Mouse (Mus musculus) stomach, embryonic 14.5 days (tissue): Measurements from ENCODE around the gene Lpar5. TPM values are rescaled to one million over a fixed set of nuclear protein-coding genes. Genes with fewer than 3 reads are reported as not detected.

Experiments
- ATAC-seq: fragments of 200-750 bp; cut with Nextera tagmentation; 2 replicates; pipeline ENCODE4 v1.8.0; 2017; ENCODE audit warnings: low read depth, moderate TSS enrichment; ENCODE audit not compliant: insufficient number of reproducible peaks, insufficient read depth, low FRiP score
- H3K27ac ChIP-seq: fragments of 300-500 bp; sonication (generic); 2 replicates; pipeline ENCODE4 v1.5.1; 2014; ENCODE audit warnings: mild to moderate bottlenecking, low read length, moderate library complexity, mixed read lengths
- H3K27me3 ChIP-seq: fragments of 300-500 bp; sonication (generic); 2 replicates; pipeline ENCODE4 v1.6.1; 2014; ENCODE audit warnings: low read length, control low read depth, mixed read lengths; ENCODE audit not compliant: control insufficient read depth, insufficient read depth
- H3K36me3 ChIP-seq: fragments of 300-500 bp; sonication (generic); 2 replicates; pipeline ENCODE4 v1.6.1; 2014; ENCODE audit warnings: mild to moderate bottlenecking, control low read depth, low read length, moderate library complexity, mixed read lengths; ENCODE audit not compliant: control insufficient read depth, insufficient read depth
- H3K4me1 ChIP-seq: fragments of 300-500 bp; sonication (generic); 2 replicates; pipeline ENCODE4 v1.6.1; 2014; ENCODE audit warnings: low read length, control low read depth, mixed read lengths; ENCODE audit not compliant: control insufficient read depth, insufficient read depth
- H3K4me2 ChIP-seq: fragments of 300-500 bp; sonication (generic); replicated peaks from 2 replicates; pipeline ENCODE4 v1.6.1; 2014; ENCODE audit warnings: low read depth, low read length, control low read depth
- H3K4me3 ChIP-seq: fragments of 300-500 bp; sonication (generic); 2 replicates; pipeline ENCODE4 v1.5.1; 2014; ENCODE audit warnings: low read depth, low read length, control low read depth
- H3K9ac ChIP-seq: fragments of 300-500 bp; sonication (generic); replicated peaks from 2 replicates; pipeline ENCODE4 v1.6.1; 2014; ENCODE audit warnings: low read depth, mild to moderate bottlenecking, control low read depth, low read length, moderate library complexity, mixed read lengths
- H3K9me3 ChIP-seq: fragments of 300-500 bp; sonication (generic); 2 replicates; pipeline ENCODE4 v1.6.1; 2016; ENCODE audit warnings: low read depth, low read length, control low read depth; ENCODE audit not compliant: control insufficient read depth
- WGBS: fragments of 180-500 bp; shearing (Covaris S2); extraction: QIAGEN DNeasy Blood & Tissue Kit; methylation state at CpG from one replicate; pipeline ENCODE4 v1.1.7; 2014; 5-methylcytosine and 5-hydroxymethylcytosine counted together
- microRNA-seq: library from miRNA; unstranded; fragments of <30 nt; microRNA quantifications from one replicate; pipeline ENCODE4, GENCODE M21; 2016
- polyA plus RNA-seq: library from polyadenylated mRNA; unstranded; fragments of >200 nt; fragmentation: Nextera tagmentation; extraction: Ambion mirVana; gene quantifications from 2 replicates; pipeline ENCODE4 v1.2.1, GENCODE M21; 2014

The Lpar5 gene
- polyA plus RNA-seq, 1 experiment from 2014 or later: 1.2 TPM

- WGBS: 92% methylated on average over 11 of the region's 11 CpGs
- no peak for ATAC-seq
- H3K4me2 ChIP-seq: no peak overlapping the region
- no peaks in the 10 kb centered on the region for H3K27me3 ChIP-seq
- no peak overlapping the region for H3K9ac ChIP-seq
- H3K4me1 ChIP-seq: no peaks in the 10 kb centered on the region
- no peaks in the 10 kb centered on the region for H3K9me3 ChIP-seq
- H3K27ac ChIP-seq: no peak overlapping the region
- peaks cover 91% of the 10 kb centered on the region for H3K36me3 ChIP-seq
- H3K4me3 ChIP-seq: no peak overlapping the region
Measured at GRCm38 (mm10) chr6:125112553-125112952, 44.8 kb downstream of the Lpar5 start.

DNA sequence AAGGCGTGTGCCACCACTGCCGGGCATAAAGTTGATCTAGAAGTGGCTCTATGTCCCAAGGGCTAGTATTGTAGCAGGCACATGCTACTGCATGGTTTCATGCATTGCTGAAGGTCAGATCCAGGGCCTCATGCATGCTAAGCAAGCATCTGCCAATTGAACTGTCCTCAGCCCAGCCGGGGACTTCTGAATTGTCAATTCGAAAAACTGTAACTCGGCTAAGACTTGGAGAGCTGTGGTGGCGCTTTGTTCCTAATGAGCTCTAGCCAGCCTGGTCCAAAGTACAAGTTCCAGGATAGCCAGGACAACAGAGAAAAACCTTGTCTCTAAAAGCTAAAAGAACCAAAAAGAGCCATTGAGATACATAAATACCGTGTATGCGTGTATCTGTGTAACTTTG lies 51.7 kb downstream of the Lpar5 start:
- 94% methylated on average over 8 of the region's 8 CpGs for WGBS
- Histone ChIP-seq H3K27ac (no peak overlapping the region), H3K36me3 (peaks cover 89% of the 10 kb centered on the region), H3K4me1 (no peaks in the 10 kb centered on the region), H3K27me3 (no peaks in the 10 kb centered on the region), H3K4me3 (no peak overlapping the region), H3K4me2 (no peak overlapping the region), H3K9ac (no peak overlapping the region), H3K9me3 (no peaks in the 10 kb centered on the region)
- no peak for ATAC-seq

GRCm38 (mm10) chr6:125128724-125129123 lies 61.0 kb downstream of the Lpar5 start:
- H3K27ac ChIP-seq: no peak overlapping the region
- no peak overlapping the region for H3K4me2 ChIP-seq
- no peak overlapping the region for H3K4me3 ChIP-seq
- H3K9ac ChIP-seq: no peak overlapping the region
- no peaks in the 10 kb centered on the region for H3K27me3 ChIP-seq
- 0 out of 2 replicates have a peak, but pooled peaks cover 2% of the 10 kb centered on the region for H3K4me1 ChIP-seq
- H3K9me3 ChIP-seq: no peaks in the 10 kb centered on the region
- 87% methylated on average over 12 of the region's 12 CpGs for WGBS
- no peak for ATAC-seq
- peaks cover 62% of the 10 kb centered on the region for H3K36me3 ChIP-seq

DNA sequence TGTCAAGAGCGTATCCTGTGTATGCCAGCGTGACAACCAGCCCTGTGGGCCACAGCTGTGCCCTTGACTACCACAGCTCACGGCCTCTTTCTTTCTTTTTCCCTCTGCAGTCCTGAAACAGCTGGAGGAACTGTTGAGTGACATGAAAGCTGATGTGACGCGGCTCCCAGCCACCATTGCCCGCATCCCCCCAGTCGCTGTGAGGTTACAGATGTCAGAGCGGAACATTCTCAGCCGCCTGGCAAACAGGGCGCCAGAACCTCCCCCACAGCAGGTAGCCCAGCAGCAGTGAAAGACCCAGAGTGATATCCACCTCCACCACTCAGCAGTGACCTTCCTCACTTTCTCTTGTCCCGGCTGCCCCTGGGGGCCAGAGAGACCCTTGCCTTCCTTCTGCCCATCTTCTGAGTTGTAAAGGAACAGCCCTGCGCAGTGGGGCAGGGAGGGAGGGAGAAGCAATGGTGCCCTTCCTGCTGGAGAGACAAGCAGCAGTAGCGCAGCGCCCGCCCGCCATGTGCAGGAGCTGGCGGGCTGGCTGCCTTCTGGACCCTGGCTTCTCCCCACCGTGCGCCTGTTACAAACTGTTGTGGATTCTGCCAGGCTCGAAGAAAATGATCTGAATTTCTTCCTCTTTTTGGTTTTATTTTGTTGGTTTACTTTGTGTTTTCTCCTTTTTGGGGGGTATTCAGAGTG lies 62.1 kb downstream of the Lpar5 start:
- no peak overlapping the region for H3K9ac ChIP-seq
- no peaks in the 10 kb centered on the region for H3K9me3 ChIP-seq
- H3K4me2 ChIP-seq: no peak overlapping the region
- H3K4me3 ChIP-seq: no peak overlapping the region
- peaks cover 62% of the 10 kb centered on the region for H3K36me3 ChIP-seq
- no peak for ATAC-seq
- H3K27me3 ChIP-seq: no peaks in the 10 kb centered on the region
- WGBS: 86% methylated on average over 20 of the region's 20 CpGs
- no peak overlapping the region for H3K27ac ChIP-seq
- 0 out of 2 replicates have a peak, but pooled peaks cover 2% of the 10 kb centered on the region for H3K4me1 ChIP-seq

- WGBS: under 1% methylated on average over 66 of the region's 66 CpGs
- no peaks in the 10 kb centered on the region for H3K9me3 ChIP-seq
- no peaks in the 10 kb centered on the region for H3K27me3 ChIP-seq
- 0 out of 2 replicates have a peak, but pooled peaks cover 2% of the 10 kb centered on the region for H3K4me1 ChIP-seq
- ATAC-seq: peak; percentile 94
- H3K36me3 ChIP-seq: peaks cover 60% of the 10 kb centered on the region
- H3K4me3 ChIP-seq: peak within 1 kb of the TSS; percentile 88
- peak within 1 kb of the TSS; percentile 50; the same call in 1 of the 2 replicates for H3K27ac ChIP-seq
- H3K4me2 ChIP-seq: peak within 1 kb of the TSS; percentile 83
- peak within 1 kb of the TSS; percentile 55 for H3K9ac ChIP-seq
Measured at GRCm38 (mm10) chr6:125131302-125132156, 63.8 kb downstream of the Lpar5 start, which contains the start of gene Nop2. TSS of gene Nop2 (plus strand) at chr6:125131909.

Small RNA genes lying within 50 kb of the gene (microRNA-seq; reads per million reads assigned to microRNA genes)
- not detected for gene Mir7045

Other genes starting within 250 kb of the Lpar5 start
- gene Usp5, start 238.4 kb upstream of the Lpar5 start, polyA plus RNA-seq: 121 and 123 TPM in 2 replicates
- 151 and 163 TPM in 2 replicates for gene Cdca3, start 238.4 kb upstream of the Lpar5 start, polyA plus RNA-seq
- gene Gnb3, start 227.6 kb upstream of the Lpar5 start, polyA plus RNA-seq: 1.4 and 1.5 TPM in 2 replicates
- 43.2 and 43.9 TPM in 2 replicates for gene P3h3, start 210.2 kb upstream of the Lpar5 start, polyA plus RNA-seq
- gene Gpr162, start 203.9 kb upstream of the Lpar5 start, polyA plus RNA-seq: 0.91 and 1.0 TPM in 2 replicates
- gene Cd4, start 179.7 kb upstream of the Lpar5 start, polyA plus RNA-seq: 0.28 and 0.43 TPM in 2 replicates
- gene Lag3, start 156.2 kb upstream of the Lpar5 start, polyA plus RNA-seq: 1.3 and 1.5 TPM in 2 replicates
- gene Ptms, start 147.8 kb upstream of the Lpar5 start, polyA plus RNA-seq: 320 TPM in 2 replicates
- gene Mlf2, start 136.5 kb upstream of the Lpar5 start, polyA plus RNA-seq: 341 and 354 TPM in 2 replicates
- 139 and 141 TPM in 2 replicates for gene Cops7a, start 102.4 kb upstream of the Lpar5 start, polyA plus RNA-seq
- 4.4 and 6.0 TPM in 2 replicates for gene Pianp, start 71.2 kb upstream of the Lpar5 start, polyA plus RNA-seq
- gene Zfp384, start 58.8 kb upstream of the Lpar5 start, polyA plus RNA-seq: 15.1 and 15.7 TPM in 2 replicates
- 118 and 119 TPM in 2 replicates for gene Ing4, start 28.2 kb upstream of the Lpar5 start, polyA plus RNA-seq
- 15.8 and 18.6 TPM in 2 replicates for gene Acrbp, start 18.2 kb upstream of the Lpar5 start, polyA plus RNA-seq
- gene Chd4, start 28.1 kb downstream of the Lpar5 start, polyA plus RNA-seq: 70.9 and 78.7 TPM in 2 replicates
- 52.3 and 55.4 TPM in 2 replicates for gene Nop2, start 64.0 kb downstream of the Lpar5 start, polyA plus RNA-seq
- gene Iffo1, start 77.3 kb downstream of the Lpar5 start, polyA plus RNA-seq: 7.4 and 9.2 TPM in 2 replicates
- gene Gapdh, start 98.5 kb downstream of the Lpar5 start, polyA plus RNA-seq: 1,945 and 1,966 TPM in 2 replicates
- gene Ncapd2, start 123.8 kb downstream of the Lpar5 start, polyA plus RNA-seq: 107 and 109 TPM in 2 replicates
- 193 and 202 TPM in 2 replicates for gene Mrpl51, start 123.9 kb downstream of the Lpar5 start, polyA plus RNA-seq
- 3.4 and 3.7 TPM in 2 replicates for gene Vamp1, start 147.6 kb downstream of the Lpar5 start, polyA plus RNA-seq
- gene Tapbpl, start 163.9 kb downstream of the Lpar5 start, polyA plus RNA-seq: 4.7 and 5.2 TPM in 2 replicates
- 2.3 and 3.1 TPM in 2 replicates for gene Cd27, start 169.1 kb downstream of the Lpar5 start, polyA plus RNA-seq
- 0.17 TPM in 1 of 2 replicates, not detected in the other for gene Tuba3a, start 218.1 kb downstream of the Lpar5 start, polyA plus RNA-seq
- 55.1 and 62.6 TPM in 2 replicates for gene Ltbr, start 246.0 kb downstream of the Lpar5 start, polyA plus RNA-seq